Mouse (Mus musculus) mature B cell (primary cell): ENCODE results near the gene Olfr113.
"Not testable (repeated sequence)": the region's sequence is repeated elsewhere in the genome, so short reads cannot be mapped to it uniquely, and the experiment has no call there.

Experiments
- in situ Hi-C: fragments of 300-500 bp; cut with MboI; formaldehyde crosslinking; loops from 2 replicates; pipeline ENCODE4 v1.14.3; 2019

Olfr113 gene

DNA sequence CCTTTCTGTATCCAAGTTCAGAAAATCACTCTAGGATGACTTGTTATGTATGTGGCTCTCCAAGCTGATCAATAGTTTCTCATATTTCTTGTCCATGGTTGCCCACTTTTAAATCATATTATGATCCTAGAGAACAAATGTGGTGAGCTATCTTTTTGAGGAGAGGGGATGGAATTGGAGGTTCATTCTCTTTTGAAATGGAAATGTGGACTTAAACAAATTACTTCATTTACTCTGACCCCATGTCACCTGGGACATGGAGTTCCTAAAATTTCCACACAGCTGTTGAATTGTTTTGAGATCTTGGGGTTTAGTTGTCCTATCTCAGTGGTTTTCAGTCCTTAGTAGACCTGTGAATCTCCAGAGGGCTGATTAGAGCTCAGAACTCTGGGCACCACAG lies at the start of gene Olfr113:
Olfr113 (minus strand) TSS at position 101 of the 400 bp plus-strand sequence.
- in situ Hi-C loops, result no loop called here

DNA sequence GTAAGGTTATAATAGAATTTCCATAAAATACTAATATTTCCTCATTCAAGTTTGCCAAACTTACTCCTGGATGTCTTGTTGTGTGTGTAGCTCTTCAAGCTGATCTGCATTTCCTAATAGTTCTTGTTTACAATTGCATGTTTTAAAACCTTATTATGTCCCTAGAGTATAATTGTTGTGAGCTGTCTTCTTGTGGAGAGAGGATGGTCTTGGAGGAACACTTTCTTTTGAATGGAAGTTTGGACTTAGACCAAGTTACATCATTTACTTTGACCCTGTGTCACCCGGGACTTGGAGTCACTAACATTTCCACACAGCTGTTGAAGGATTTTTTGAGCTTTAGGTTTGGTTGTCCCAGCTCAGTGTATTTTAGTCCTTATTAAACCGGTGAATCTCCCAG lies 49.5 kb upstream of the Olfr113 start, which contains the start of the genes Olfr115 and Olfr116:
Olfr115 (minus strand) TSS at position 101 of the 400 bp plus-strand sequence.
Olfr116 (minus strand) TSS at position 191 of the 400 bp plus-strand sequence.
- in situ Hi-C loops, result no loop called here

DNA sequence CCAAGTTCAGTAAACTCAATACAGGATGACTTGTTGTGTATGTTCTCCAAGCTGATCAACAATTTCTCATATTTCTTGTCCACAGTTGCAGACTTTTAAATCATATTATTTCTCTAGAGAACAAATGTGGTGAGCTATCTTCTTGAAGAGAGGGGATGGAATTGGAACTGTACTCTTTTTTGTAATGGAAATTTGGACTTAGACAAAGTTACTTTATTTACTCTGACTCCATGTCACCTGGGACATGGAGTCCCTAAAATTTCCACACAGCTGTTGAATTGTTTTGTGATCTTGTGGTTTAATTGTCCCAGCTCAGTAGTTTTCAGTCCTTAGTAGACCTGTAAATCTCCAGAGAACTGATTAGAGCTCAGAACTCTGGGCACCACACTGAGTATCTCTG lies 15.2 kb upstream of the Olfr113 start, which contains the start of gene Olfr114:
Olfr114 (minus strand) TSS at position 101 of the 400 bp plus-strand sequence.
- in situ Hi-C loops, result no loop called here

DNA sequence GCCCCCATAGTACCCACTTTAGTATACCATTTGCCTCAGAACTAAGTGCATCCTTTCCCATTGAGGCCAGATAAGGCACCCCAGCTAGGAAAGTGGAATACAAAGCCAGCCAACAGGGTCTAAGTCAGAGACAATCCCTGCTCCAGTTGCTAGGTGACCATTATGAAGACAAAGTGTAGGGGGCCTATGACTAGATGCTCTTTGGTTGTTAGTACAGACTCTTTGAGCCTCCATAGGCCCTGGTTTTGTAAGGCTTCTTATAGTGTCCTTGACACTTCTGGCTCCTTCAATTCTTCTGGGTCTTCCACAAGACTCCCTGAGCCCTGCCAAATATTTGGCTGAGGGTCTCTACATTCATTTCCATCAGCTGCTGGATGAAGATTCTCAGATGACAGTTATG lies 8.1 kb downstream of the Olfr113 start, which contains the start of gene Olfr112:
Olfr112 (minus strand) TSS at position 101 of the 400 bp plus-strand sequence.
- in situ Hi-C loops, result no loop called here

DNA sequence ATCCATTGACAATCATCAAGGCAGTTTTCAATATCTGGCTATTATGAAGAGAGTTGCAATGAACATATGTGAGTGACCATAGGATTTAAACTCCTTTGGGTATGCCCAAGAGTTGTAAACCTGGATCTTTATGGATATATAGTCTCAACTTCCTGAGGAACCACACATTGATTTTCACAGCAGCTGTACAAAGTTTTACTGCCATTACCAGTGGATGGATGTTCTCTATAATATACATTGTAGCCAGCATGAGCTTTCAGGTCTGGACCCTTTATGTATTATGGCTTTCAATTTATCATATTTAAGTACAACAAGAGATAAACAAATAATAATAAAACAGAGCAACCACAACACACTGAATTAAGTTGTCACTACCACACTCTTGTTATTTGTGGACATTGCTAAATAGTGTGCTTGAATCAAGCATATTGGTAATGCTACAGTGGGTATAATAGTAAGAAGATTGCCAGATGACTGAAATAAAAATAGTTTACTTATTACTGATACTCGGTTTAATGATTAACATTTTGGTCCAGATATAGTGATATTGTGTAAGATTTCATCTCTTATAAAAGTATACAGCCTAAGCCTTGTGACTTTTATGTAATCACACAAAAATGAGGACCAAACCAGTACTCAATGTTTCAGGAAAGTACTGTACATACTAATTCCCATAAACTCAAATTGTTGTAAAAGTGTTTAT lies 18.4 kb downstream of the Olfr113 start:
- in situ Hi-C loops, result no loop called here

DNA sequence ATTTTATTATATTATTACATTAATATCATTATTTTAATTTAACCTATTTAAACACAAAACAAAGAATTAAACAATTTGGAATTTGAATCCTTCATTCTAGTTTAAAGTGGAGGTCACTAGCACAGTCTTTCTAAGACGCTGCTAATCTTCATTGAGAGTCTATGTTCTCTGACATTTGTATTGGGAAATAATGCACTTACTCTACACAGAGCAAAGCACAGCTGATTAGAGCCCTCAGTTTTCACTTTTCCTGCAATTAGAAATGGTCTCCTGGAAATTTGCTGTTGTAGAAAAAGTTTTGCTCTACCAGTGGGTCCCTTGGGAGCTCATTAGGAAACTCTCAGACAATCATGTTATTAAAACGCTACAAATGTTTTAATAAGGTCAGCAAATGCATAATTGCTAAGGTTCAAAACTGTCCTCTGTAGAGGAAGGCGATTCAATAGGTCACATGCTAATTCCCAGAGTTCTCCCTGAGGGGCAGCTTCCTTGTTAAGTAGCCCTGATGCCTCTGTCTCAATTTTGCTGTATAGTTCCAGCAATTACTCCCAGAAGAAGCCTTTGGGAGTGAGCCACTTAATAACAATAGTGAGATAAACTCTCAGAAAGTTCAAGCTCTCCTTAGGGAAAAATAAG lies 33.5 kb downstream of the Olfr113 start:
- in situ Hi-C loops, result no loop called here

DNA sequence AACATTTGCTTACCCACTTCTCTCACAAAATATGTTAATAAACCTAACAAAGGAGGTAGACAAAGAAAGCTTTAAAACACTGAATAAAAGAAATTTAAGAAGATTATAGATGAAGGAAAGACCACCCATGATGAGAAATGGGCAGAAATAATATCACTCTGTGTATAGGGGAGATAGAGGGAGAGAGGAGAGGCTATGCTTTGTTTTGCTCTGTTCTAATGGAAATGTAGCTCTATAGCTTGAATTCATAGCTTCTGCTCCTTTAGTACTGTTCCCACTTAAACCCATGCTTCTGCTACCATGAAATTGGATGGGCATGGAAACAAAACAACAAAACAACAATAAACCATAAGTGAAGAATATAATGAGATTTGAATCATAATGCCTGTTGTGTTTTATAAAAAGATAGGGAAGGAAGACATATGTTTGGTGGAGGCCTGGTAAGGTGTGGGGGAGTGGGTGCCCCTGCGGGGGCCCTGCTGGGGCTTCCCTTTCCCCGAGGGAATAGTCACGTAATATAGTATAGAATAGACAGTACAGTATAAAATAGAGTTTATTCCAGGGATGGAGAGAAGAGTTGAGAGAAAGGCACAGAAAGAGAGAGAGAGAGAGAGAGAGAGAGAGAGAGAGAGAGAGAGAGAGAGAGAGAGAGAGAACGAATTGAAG lies 35.9 kb downstream of the Olfr113 start:
- in situ Hi-C loops, result no loop called here

DNA sequence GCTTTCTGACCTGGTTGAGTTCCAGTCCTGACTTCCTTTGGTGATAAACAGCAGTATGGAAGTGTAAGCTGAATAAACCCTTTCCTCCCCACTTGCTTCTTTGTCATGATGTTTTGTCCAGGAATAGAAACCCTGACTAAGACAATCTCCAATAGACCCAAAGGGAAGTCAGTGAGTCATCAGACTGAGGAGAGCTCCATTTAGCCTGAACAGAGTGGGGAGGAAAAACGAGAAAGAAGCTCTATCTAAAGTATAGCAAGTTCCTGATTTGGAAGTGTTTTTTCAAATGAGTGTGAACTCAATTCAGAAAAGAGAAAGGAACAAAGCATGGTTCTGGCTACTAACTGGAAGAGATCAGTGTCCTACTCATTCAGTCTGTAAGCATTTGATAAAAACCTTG lies 39.0 kb downstream of the Olfr113 start:
- in situ Hi-C loops, result not testable (repeated sequence)

DNA sequence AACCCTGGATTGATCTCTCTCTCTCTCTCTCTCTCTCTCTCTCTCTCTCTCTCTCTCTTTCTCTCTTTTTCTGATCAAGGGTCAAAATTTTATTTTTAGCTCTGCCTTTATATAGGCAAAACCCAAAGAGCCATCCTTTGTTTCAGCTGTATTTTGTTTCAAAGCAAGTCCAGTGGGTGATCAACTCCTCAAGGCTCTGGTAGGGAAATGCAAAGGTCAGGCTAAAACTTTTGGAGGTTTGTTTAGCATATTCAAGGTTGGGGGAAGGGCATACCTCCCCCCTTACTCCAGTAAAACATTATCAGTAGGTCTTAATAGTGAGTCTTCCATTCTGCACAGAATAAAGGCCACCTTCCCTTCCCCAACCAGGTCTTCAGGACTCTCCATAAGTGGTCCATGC lies 42.3 kb downstream of the Olfr113 start:
- in situ Hi-C loops, result no loop called here

DNA sequence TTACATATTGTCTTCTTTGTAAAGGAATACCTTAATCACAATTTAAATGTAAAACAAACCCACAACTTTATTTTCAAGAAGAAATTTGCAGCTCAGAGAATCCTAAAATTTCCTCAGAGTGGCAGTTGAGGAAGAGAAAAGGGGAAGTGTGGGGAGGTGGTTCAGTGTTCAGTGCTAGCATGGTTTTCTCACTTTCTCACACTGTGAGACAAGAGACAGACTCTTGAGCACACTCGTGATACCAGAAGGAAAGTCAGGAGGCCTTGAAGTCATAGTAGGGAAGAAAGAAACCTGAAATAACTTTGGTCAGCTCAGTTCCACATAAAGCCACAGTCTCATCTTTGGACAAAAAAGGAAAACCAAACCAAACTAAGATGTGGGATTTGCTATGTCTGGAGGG lies 52.0 kb downstream of the Olfr113 start:
- in situ Hi-C loops, result not testable (repeated sequence)

DNA sequence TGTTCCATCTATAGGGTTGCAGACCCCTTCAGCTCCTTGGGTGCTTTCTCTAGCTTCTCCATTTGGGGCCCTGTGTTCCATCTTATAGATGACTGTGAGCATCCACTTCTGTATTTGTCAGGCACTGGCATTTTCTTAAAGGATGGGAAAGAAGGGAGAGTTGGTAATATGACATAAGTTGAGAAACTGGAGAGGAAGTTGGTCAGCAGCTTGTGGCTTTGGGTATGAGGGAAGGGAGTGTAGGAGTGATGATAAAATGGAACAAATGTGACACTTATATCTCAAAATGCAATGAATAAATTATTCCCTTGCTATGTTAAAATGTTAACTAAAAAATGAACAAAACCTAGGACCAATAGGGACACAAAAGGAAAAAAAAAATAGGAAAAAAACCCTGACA lies 52.9 kb downstream of the Olfr113 start:
- in situ Hi-C loops, result not testable (repeated sequence)
